Mouse (Mus musculus) inflammation-experienced regulatory T-cells, adult 6 months (primary cell): ENCODE measurements around the gene Htra1. TPM values are rescaled to one million over a fixed set of nuclear protein-coding genes. Genes with fewer than 3 reads are reported as not detected.

ENCODE experiments used
- ATAC-seq: one replicate; pipeline ENCODE4 v1.8.0; 2017
- polyA plus RNA-seq, 3 experiments: library from polyadenylated mRNA; unstranded; fragments of 100-300 nt; shearing (Covaris generic); gene quantifications; one replicate each; pipeline ENCODE4 v1.2.1; 2017

Gene Htra1
- polyA plus RNA-seq, 3 experiments from 2014 or later = not detected

GRCm38 (mm10) chr7:131024807-131025206, 88.9 kb downstream of the Htra1 start:
- no peak for ATAC-seq

DNA sequence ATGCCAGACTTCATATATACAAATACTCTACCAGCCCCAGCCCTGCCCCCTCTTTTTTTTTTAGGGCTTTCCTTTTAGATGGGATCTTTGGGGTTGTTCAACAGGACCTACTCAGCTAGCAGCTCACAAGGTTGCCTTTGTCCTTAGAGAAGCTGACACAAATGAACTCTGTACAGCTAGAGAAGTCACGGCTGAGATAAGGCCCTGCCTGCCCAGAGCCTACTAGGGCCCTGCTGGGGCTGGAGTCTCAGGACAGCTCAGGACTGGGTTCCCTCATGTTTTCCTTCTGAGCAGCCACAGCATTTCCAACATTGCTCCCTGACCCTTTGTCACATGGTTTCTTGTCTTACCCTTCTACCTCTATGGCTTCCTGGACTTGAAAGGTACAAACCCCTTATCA, 91.6 kb downstream of the Htra1 start:
- no peak for ATAC-seq

DNA sequence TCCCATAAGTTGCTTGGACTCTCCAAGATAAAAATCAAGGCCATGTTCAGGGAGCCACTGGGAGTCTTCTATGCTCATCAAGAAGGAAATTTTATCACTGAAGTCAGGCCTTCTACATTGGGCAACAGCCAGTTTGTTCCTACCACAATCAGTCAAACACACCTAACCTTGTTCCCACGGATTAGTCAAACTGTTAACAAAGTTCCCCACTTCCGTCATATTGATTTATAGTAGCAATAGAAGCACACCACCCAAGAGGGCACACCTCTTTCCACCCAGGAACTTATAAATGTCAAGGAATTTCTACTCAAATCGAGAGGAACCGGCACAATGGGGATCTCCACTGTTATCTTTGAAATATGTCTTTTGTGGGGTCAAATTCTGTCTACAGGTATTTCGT, 95.8 kb downstream of the Htra1 start, which contains the start of gene Dmbt1:
Dmbt1 (plus strand) TSS at position 299 of the 400 bp plus-strand sequence.
- ATAC-seq = no peak

Other genes starting within 250 kb of the Htra1 start
- gene Btbd16, start 162.0 kb upstream of the Htra1 start, polyA plus RNA-seq = 1 to 10 TPM; 2.1 to 7.9 (median 7.2) TPM
- 10 to 100 TPM; 13.8 to 36.3 (median 27.6) TPM for gene Plekha1, start 70.4 kb upstream of the Htra1 start, polyA plus RNA-seq
- not detected for gene Dmbt1, start 95.9 kb downstream of the Htra1 start, polyA plus RNA-seq
- gene 4933402N03Rik, start 210.2 kb downstream of the Htra1 start, polyA plus RNA-seq = not detected
- gene 5430419D17Rik, start 238.3 kb downstream of the Htra1 start, polyA plus RNA-seq = not detected